Mouse (Mus musculus): ENCODE measurements around the gene Cnnm2. TPM values are rescaled to one million over a fixed set of nuclear protein-coding genes. Genes with fewer than 3 reads are reported as not detected.
A peak's percentile ranks its signal among the peaks of the same experiment; 100 is the strongest.

The Cnnm2 gene
- total RNA-seq, 1 experiment, result 43.2 TPM

GRCm38 (mm10) chr19:46763356-46763755 lies 2.0 kb downstream of the Cnnm2 start:
- Histone ChIP-seq H3K9me3 (ENCODE audit: control insufficient read depth, insufficient read depth, low read depth, low read length) (no peaks in the 10 kb centered on the region), H3K9ac (ENCODE audit: insufficient read depth, low read depth, low read length, poor library complexity, severe bottlenecking) (no peak overlapping the region), H3K27ac (ENCODE audit: insufficient read depth, low read depth, low read length, poor library complexity, severe bottlenecking) (no peak overlapping the region), H3K4me1 (ENCODE audit: control insufficient read depth in 2 of 2, insufficient read depth in 2 of 2, low read length in 2 of 2, poor library complexity in 1 of 2) (peaks cover 5 to 9% of the 10 kb centered on the region in 2 experiments; a peak in 3 of 4 replicates), H3K4me3 (ENCODE audit: insufficient read depth in 1 of 2, low read depth in 1 of 2, low read length in 2 of 2, poor library complexity in 1 of 2, severe bottlenecking in 1 of 2) (peak overlapping the region; percentile 77 to 97), H3K36me3 (ENCODE audit: control insufficient read depth, insufficient read depth, low read length, poor library complexity, severe bottlenecking) (no peaks in the 10 kb centered on the region)
- in situ Hi-C loops (cut with MboI; ENCODE audit: low sequenced_read_pairs in 2 of 2, unreplicated experiment in 2 of 2), result loop anchor here (5.0 to 10.0 kb wide), 3 partner anchors 101 to 221 kb away; no protein-coding TSS in a partner anchor
- no peak for DNase-seq (ENCODE audit: low read depth, low spot score)
- no peak for TF ChIP-seq CHD2 (IDR thresholded peaks at IDR 0.05; ENCODE audit: low read depth, low read length)
- no peak for TF ChIP-seq ZC3H11A (IDR thresholded peaks at IDR 0.05; ENCODE audit: borderline replicate concordance, low read depth, low read length)
- no peak for TF ChIP-seq MAFK (IDR thresholded peaks at IDR 0.05; ENCODE audit: insufficient read depth, low read depth, low read length)
- TF ChIP-seq ZNF384 (IDR thresholded peaks at IDR 0.05; ENCODE audit: low read depth, low read length), result peak; percentile 72

- in situ Hi-C loops (cut with MboI; ENCODE audit: low sequenced_read_pairs in 2 of 2, unreplicated experiment in 2 of 2), result loop anchor here (5.0 to 10.0 kb wide), 3 partner anchors 101 to 221 kb away; no protein-coding TSS in a partner anchor
- TF ChIP-seq HCFC1 (IDR thresholded peaks at IDR 0.05; ENCODE audit: borderline replicate concordance, insufficient read depth, low read length) (no peak), ZNF384 (IDR thresholded peaks at IDR 0.05; ENCODE audit: low read depth, low read length) (no peak), MAFK (IDR thresholded peaks at IDR 0.05; ENCODE audit: insufficient read depth, low read depth, low read length) (no peak), CHD2 (IDR thresholded peaks at IDR 0.05; ENCODE audit: low read depth, low read length) (no peak), ZC3H11A (IDR thresholded peaks at IDR 0.05; ENCODE audit: borderline replicate concordance, low read depth, low read length) (no peak)
- no peak for DNase-seq (ENCODE audit: low read depth, low spot score)
- no peaks in the 10 kb centered on the region for H3K36me3 ChIP-seq (ENCODE audit: control insufficient read depth, insufficient read depth, low read length, poor library complexity, severe bottlenecking)
- no peaks in the 10 kb centered on the region for H3K9me3 ChIP-seq (ENCODE audit: control insufficient read depth, insufficient read depth, low read depth, low read length)
- no peak overlapping the region for H3K9ac ChIP-seq (ENCODE audit: insufficient read depth, low read depth, low read length, poor library complexity, severe bottlenecking)
- no peak overlapping the region for H3K27ac ChIP-seq (ENCODE audit: insufficient read depth, low read depth, low read length, poor library complexity, severe bottlenecking)
- H3K4me1 ChIP-seq (ENCODE audit: control insufficient read depth in 2 of 2, insufficient read depth in 2 of 2, low read length in 2 of 2, poor library complexity in 1 of 2), result peaks cover 6 to 9% of the 10 kb centered on the region in 2 experiments; a peak in 3 of 4 replicates
- peak overlapping the region; percentile 32 to 97; a peak in 3 of 4 replicates for H3K4me3 ChIP-seq (ENCODE audit: insufficient read depth in 1 of 2, low read depth in 1 of 2, low read length in 2 of 2, poor library complexity in 1 of 2, severe bottlenecking in 1 of 2)
Measured at GRCm38 (mm10) chr19:46763932-46764762, 2.8 kb downstream of the Cnnm2 start.

- H3K4me3 ChIP-seq (ENCODE audit: insufficient read depth in 1 of 2, low read depth in 1 of 2, low read length in 2 of 2, poor library complexity in 1 of 2, severe bottlenecking in 1 of 2), result peak overlapping the region; percentile 32 to 97; a peak in 3 of 4 replicates
- no peaks in the 10 kb centered on the region for H3K36me3 ChIP-seq (ENCODE audit: control insufficient read depth, insufficient read depth, low read length, poor library complexity, severe bottlenecking)
- H3K27ac ChIP-seq (ENCODE audit: insufficient read depth, low read depth, low read length, poor library complexity, severe bottlenecking), result no peak overlapping the region
- peaks cover 7 to 9% of the 10 kb centered on the region in 2 experiments; a peak in 3 of 4 replicates for H3K4me1 ChIP-seq (ENCODE audit: control insufficient read depth in 2 of 2, insufficient read depth in 2 of 2, low read length in 2 of 2, poor library complexity in 1 of 2)
- H3K9ac ChIP-seq (ENCODE audit: insufficient read depth, low read depth, low read length, poor library complexity, severe bottlenecking), result no peak overlapping the region
- H3K9me3 ChIP-seq (ENCODE audit: control insufficient read depth, insufficient read depth, low read depth, low read length), result no peaks in the 10 kb centered on the region
- no peak for TF ChIP-seq CHD2 (IDR thresholded peaks at IDR 0.05; ENCODE audit: low read depth, low read length)
- no peak for TF ChIP-seq HCFC1 (IDR thresholded peaks at IDR 0.05; ENCODE audit: borderline replicate concordance, insufficient read depth, low read length)
- no peak for TF ChIP-seq ZNF384 (IDR thresholded peaks at IDR 0.05; ENCODE audit: low read depth, low read length)
- no peak for TF ChIP-seq MAFK (IDR thresholded peaks at IDR 0.05; ENCODE audit: insufficient read depth, low read depth, low read length)
- no peak for TF ChIP-seq ZC3H11A (IDR thresholded peaks at IDR 0.05; ENCODE audit: borderline replicate concordance, low read depth, low read length)
- in situ Hi-C loops (cut with MboI; ENCODE audit: low sequenced_read_pairs in 2 of 2, unreplicated experiment in 2 of 2), result loop anchor here (5.0 to 10.0 kb wide), 3 partner anchors 100 to 220 kb away; no protein-coding TSS in a partner anchor
- DNase-seq (ENCODE audit: low read depth, low spot score), result no peak
Measured at GRCm38 (mm10) chr19:46764763-46765117, 3.3 kb downstream of the Cnnm2 start.

GRCm38 (mm10) chr19:46766125-46766524 lies 4.7 kb downstream of the Cnnm2 start:
- H3K4me3 ChIP-seq (ENCODE audit: insufficient read depth in 1 of 2, low read depth in 1 of 2, low read length in 2 of 2, poor library complexity in 1 of 2, severe bottlenecking in 1 of 2), result no peak overlapping the region
- in situ Hi-C loops (cut with MboI; ENCODE audit: low sequenced_read_pairs in 2 of 2, unreplicated experiment in 2 of 2), result loop anchor here (10.0 kb wide), 2 partner anchors 99 to 219 kb away; no protein-coding TSS in a partner anchor
- no peaks in the 10 kb centered on the region for H3K9me3 ChIP-seq (ENCODE audit: control insufficient read depth, insufficient read depth, low read depth, low read length)
- no peak for TF ChIP-seq HCFC1 (IDR thresholded peaks at IDR 0.05; ENCODE audit: borderline replicate concordance, insufficient read depth, low read length)
- no peak for TF ChIP-seq MAFK (IDR thresholded peaks at IDR 0.05; ENCODE audit: insufficient read depth, low read depth, low read length)
- no peak for TF ChIP-seq CHD2 (IDR thresholded peaks at IDR 0.05; ENCODE audit: low read depth, low read length)
- TF ChIP-seq ZC3H11A (IDR thresholded peaks at IDR 0.05; ENCODE audit: borderline replicate concordance, low read depth, low read length), result no peak
- no peak for TF ChIP-seq ZNF384 (IDR thresholded peaks at IDR 0.05; ENCODE audit: low read depth, low read length)
- no peak for DNase-seq (ENCODE audit: low read depth, low spot score)
- no peaks in the 10 kb centered on the region for H3K36me3 ChIP-seq (ENCODE audit: control insufficient read depth, insufficient read depth, low read length, poor library complexity, severe bottlenecking)
- peaks cover 7 to 9% of the 10 kb centered on the region in 2 experiments; a peak in 3 of 4 replicates for H3K4me1 ChIP-seq (ENCODE audit: control insufficient read depth in 2 of 2, insufficient read depth in 2 of 2, low read length in 2 of 2, poor library complexity in 1 of 2)
- H3K27ac ChIP-seq (ENCODE audit: insufficient read depth, low read depth, low read length, poor library complexity, severe bottlenecking), result no peak overlapping the region
- no peak overlapping the region for H3K9ac ChIP-seq (ENCODE audit: insufficient read depth, low read depth, low read length, poor library complexity, severe bottlenecking)

Data from ES-E14 (cell line).